Mouse (Mus musculus): Measurements from ENCODE around the gene Rfxank.

DNA sequence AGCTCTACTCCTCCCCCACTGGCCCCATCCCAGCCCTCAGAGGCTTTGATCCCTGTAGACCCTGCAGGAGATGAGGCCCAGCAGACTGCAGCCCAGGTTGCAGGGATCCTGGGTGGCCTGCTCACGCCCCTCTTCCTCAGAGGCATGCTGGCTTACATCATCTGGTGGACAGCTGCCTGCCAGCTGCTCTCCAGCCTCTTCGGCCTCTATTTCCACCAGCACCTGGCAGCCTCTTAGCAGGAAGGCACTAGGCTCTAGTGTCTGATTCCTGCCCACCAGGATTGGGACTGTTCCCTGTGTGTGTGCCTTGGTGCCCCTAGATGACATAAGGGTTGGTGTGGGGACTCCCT, 42.9 kb upstream of the Rfxank start:
- TF ChIP-seq CTCF (IDR thresholded peaks at IDR 0.05; ENCODE audit: insufficient read depth, low read depth, low read length) (no peak), POLR2A (IDR thresholded peaks at IDR 0.05; ENCODE audit: insufficient read depth, low read depth, low read length) (no peak)

All from olfactory bulb, adult 2 months (tissue).